Mouse (Mus musculus): ENCODE results near the gene Asb15. TPM values are rescaled to one million over a fixed set of nuclear protein-coding genes. Genes with fewer than 3 reads are reported as not detected.

Asb15 gene
- polyA plus RNA-seq (2014; fragmentation: Nextera tagmentation; extraction: Ambion mirVana), result 0.17 and 0.23 TPM in 2 replicates

- no peak for ATAC-seq (ENCODE audit: low FRiP score, low TSS enrichment)
- Histone ChIP-seq H3K27me3 (ENCODE audit: control insufficient read depth, insufficient read depth, low read length) (no peaks in the 10 kb centered on the region), H3K4me1 (ENCODE audit: control insufficient read depth, insufficient read depth, low read length) (peaks cover 12% of the 10 kb centered on the region), H3K36me3 (ENCODE audit: control insufficient read depth, insufficient read depth, low read length) (peaks cover 14% of the 10 kb centered on the region; the same call in 1 of the 2 replicates), H3K4me3 (ENCODE audit: low read length) (peak within 1 kb of the TSS; percentile 55), H3K4me2 (replicated peaks; ENCODE audit: low read depth, low read length) (peak within 1 kb of the TSS; percentile 40), H3K27ac (ENCODE audit: low read depth, low read length) (peak within 1 kb of the TSS; percentile 62), H3K9me3 (ENCODE audit: control insufficient read depth, low read length) (no peaks in the 10 kb centered on the region), H3K9ac (ENCODE audit: low read depth, low read length) (peak within 1 kb of the TSS; percentile 54)
- WGBS, result 43% methylated on average over 2 of the region's 2 CpGs
Measured at GRCm38 (mm10) chr6:24528064-24528243, at the start of gene Asb15. Gene Asb15, plus strand, starts transcription at chr6:24528144.

- no peak overlapping the region for H3K27ac ChIP-seq (ENCODE audit: low read depth, low read length)
- H3K27me3 ChIP-seq (ENCODE audit: control insufficient read depth, insufficient read depth, low read length), result no peaks in the 10 kb centered on the region
- no peak overlapping the region for H3K9ac ChIP-seq (ENCODE audit: low read depth, low read length)
- 78% methylated on average over 5 of the region's 5 CpGs for WGBS
- no peaks in the 10 kb centered on the region for H3K36me3 ChIP-seq (ENCODE audit: control insufficient read depth, insufficient read depth, low read length)
- H3K4me3 ChIP-seq (ENCODE audit: low read length), result no peak overlapping the region
- H3K4me2 ChIP-seq (replicated peaks; ENCODE audit: low read depth, low read length), result no peak overlapping the region
- ATAC-seq (ENCODE audit: low FRiP score, low TSS enrichment), result no peak
- no peaks in the 10 kb centered on the region for H3K4me1 ChIP-seq (ENCODE audit: control insufficient read depth, insufficient read depth, low read length)
- H3K9me3 ChIP-seq (ENCODE audit: control insufficient read depth, low read length), result no peaks in the 10 kb centered on the region
Measured at GRCm38 (mm10) chr6:24486530-24486929, 41.4 kb upstream of the Asb15 start.

DNA sequence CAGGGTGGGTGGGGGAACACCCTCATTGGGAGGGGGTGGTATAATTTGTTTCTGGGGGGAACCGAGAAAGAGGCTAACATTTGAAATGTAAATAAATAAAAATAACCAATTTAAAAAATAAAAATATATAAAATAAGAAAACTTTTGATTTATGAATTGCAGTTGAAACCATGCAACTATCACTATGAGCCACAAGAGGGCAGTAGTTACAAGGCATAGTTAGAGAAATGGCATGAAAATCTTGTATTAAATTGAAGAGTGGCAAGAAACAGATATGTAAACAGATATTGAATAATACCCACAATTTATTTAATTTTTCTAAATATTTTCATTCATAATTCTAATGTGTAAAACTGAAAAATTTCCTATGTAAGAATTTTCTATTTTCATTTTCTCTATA, 37.6 kb upstream of the Asb15 start:
- ATAC-seq (ENCODE audit: low FRiP score, low TSS enrichment), result no peak
- H3K36me3 ChIP-seq (ENCODE audit: control insufficient read depth, insufficient read depth, low read length), result no peaks in the 10 kb centered on the region
- H3K9ac ChIP-seq (ENCODE audit: low read depth, low read length), result no peak overlapping the region
- no peaks in the 10 kb centered on the region for H3K27me3 ChIP-seq (ENCODE audit: control insufficient read depth, insufficient read depth, low read length)
- no peak overlapping the region for H3K27ac ChIP-seq (ENCODE audit: low read depth, low read length)
- no peaks in the 10 kb centered on the region for H3K9me3 ChIP-seq (ENCODE audit: control insufficient read depth, low read length)
- no peak overlapping the region for H3K4me3 ChIP-seq (ENCODE audit: low read length)
- 13% methylated on average over 1 of the region's 1 CpGs for WGBS
- H3K4me2 ChIP-seq (replicated peaks; ENCODE audit: low read depth, low read length), result no peak overlapping the region
- H3K4me1 ChIP-seq (ENCODE audit: control insufficient read depth, insufficient read depth, low read length), result no peaks in the 10 kb centered on the region

DNA sequence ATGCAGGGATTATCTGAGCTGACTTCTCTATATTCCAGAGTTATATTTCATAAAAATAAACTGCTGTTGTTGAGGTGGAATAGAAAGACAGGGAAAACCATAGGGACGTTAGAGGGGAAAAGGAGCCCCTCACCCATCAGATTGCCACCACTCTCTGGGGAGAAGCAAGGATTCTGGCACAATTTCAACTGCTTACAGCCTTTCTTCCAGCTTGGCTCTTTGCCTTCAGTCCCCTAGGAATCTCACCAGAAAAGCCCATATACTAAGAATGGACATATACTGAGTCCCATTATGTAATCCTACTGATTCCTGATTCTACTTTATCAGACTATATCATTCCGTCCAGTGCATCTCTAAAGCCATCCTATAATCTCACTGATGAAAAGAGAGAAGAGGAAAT, 23.8 kb upstream of the Asb15 start:
- Histone ChIP-seq H3K9me3 (ENCODE audit: control insufficient read depth, low read length) (no peaks in the 10 kb centered on the region), H3K36me3 (ENCODE audit: control insufficient read depth, insufficient read depth, low read length) (no peaks in the 10 kb centered on the region), H3K4me1 (ENCODE audit: control insufficient read depth, insufficient read depth, low read length) (no peaks in the 10 kb centered on the region), H3K4me3 (ENCODE audit: low read length) (no peak overlapping the region), H3K9ac (ENCODE audit: low read depth, low read length) (no peak overlapping the region), H3K4me2 (replicated peaks; ENCODE audit: low read depth, low read length) (no peak overlapping the region), H3K27ac (ENCODE audit: low read depth, low read length) (no peak overlapping the region), H3K27me3 (ENCODE audit: control insufficient read depth, insufficient read depth, low read length) (no peaks in the 10 kb centered on the region)
- WGBS, result 78% methylated on average over 2 of the region's 2 CpGs
- ATAC-seq (ENCODE audit: low FRiP score, low TSS enrichment), result no peak

DNA sequence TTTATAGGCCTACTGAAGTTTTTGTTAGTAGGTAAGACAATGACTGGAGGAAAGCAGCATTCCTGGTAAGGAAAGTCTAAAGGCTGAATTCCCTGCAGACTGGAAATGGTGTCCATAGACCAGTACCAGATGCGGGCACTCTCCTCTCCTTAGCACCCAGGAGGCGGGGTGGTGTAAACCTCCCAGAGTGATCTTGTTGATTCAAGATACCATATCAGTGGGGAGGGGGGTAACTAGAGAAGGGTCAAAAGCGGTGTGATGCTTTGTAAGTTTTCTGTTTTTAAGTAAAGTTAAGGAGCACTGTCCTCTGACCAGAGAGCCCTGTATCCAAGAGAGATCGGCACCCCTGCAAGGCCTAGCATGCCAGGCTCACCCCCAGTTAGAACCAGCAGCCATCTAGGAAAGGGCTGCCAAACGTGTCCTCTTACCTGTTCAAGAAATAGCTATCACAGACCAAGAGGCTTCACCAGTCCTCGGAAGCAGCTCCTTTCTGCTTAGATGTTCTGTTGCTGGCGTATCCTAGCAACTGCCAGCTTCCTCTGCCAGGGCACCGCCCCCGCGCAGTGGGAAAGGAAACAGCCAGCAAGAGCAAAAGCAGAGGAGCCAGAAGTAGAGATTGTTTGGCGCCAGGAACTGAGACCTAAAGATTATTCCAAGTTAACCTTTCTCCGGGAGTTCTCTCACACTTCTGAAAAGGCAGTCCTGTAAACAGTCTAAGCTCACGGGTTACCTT, 13.2 kb upstream of the Asb15 start, which contains the start of gene Iqub:
Gene Iqub, minus strand, starts transcription at position 516 of the 733 bp plus-strand sequence.
- Histone ChIP-seq H3K9me3 (ENCODE audit: control insufficient read depth, low read length) (no peaks in the 10 kb centered on the region), H3K4me3 (ENCODE audit: low read length) (no peak within 1 kb of the TSS), H3K27ac (ENCODE audit: low read depth, low read length) (no peak within 1 kb of the TSS), H3K9ac (ENCODE audit: low read depth, low read length) (no peak within 1 kb of the TSS), H3K4me2 (replicated peaks; ENCODE audit: low read depth, low read length) (peak within 1 kb of the TSS; percentile 6; the same call in 1 of the 2 replicates), H3K4me1 (ENCODE audit: control insufficient read depth, insufficient read depth, low read length) (no peaks in the 10 kb centered on the region), H3K27me3 (ENCODE audit: control insufficient read depth, insufficient read depth, low read length) (no peaks in the 10 kb centered on the region), H3K36me3 (ENCODE audit: control insufficient read depth, insufficient read depth, low read length) (peaks cover 19% of the 10 kb centered on the region)
- peak; percentile 85 for ATAC-seq (ENCODE audit: low FRiP score, low TSS enrichment)
- 22% methylated on average over 13 of the region's 13 CpGs for WGBS

- ATAC-seq (ENCODE audit: low FRiP score, low TSS enrichment), result peak; percentile 61; the same call in 1 of the 2 replicates
- 44% methylated on average over 2 of the region's 2 CpGs for WGBS
Measured at GRCm38 (mm10) chr6:24516197-24516596, 11.7 kb upstream of the Asb15 start.

DNA sequence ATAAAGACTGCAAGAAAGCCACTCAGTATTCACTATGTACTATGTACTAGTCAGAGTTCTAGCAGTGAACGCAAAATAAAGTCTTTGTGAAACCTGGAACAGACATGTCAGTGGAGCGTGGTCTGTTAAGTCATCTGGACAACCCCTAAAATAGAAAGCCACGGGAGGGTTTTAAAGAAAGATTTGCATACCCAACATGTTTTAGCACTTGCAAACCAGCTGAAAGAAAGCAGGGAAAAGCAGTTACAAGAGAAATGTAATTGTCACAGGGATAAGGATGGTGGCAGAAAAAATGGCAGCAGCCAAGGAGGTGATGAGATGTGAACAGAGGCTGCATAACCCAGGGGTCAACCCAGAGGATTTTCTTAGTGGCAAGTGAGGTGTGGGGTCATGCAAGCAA, 2.2 kb upstream of the Asb15 start:
- Histone ChIP-seq H3K27me3 (ENCODE audit: control insufficient read depth, insufficient read depth, low read length) (no peaks in the 10 kb centered on the region), H3K27ac (ENCODE audit: low read depth, low read length) (no peak overlapping the region), H3K9ac (ENCODE audit: low read depth, low read length) (no peak overlapping the region), H3K4me2 (replicated peaks; ENCODE audit: low read depth, low read length) (no peak overlapping the region; the same call in 1 of the 2 replicates), H3K9me3 (ENCODE audit: control insufficient read depth, low read length) (no peaks in the 10 kb centered on the region), H3K36me3 (ENCODE audit: control insufficient read depth, insufficient read depth, low read length) (peaks cover 33% of the 10 kb centered on the region; the same call in 1 of the 2 replicates), H3K4me3 (ENCODE audit: low read length) (no peak overlapping the region), H3K4me1 (ENCODE audit: control insufficient read depth, insufficient read depth, low read length) (peaks cover 8% of the 10 kb centered on the region)
- 86% methylated on average over 3 of the region's 3 CpGs for WGBS
- no peak for ATAC-seq (ENCODE audit: low FRiP score, low TSS enrichment)

More at GRCm38 (mm10) chr6:24516197-24516596, 11.7 kb upstream of the Asb15 start:
- H3K9ac ChIP-seq (ENCODE audit: low read depth, low read length), result no peak overlapping the region
- no peaks in the 10 kb centered on the region for H3K27me3 ChIP-seq (ENCODE audit: control insufficient read depth, insufficient read depth, low read length)
- peaks cover 27% of the 10 kb centered on the region for H3K36me3 ChIP-seq (ENCODE audit: control insufficient read depth, insufficient read depth, low read length)
- no peak overlapping the region for H3K4me3 ChIP-seq (ENCODE audit: low read length)
- H3K9me3 ChIP-seq (ENCODE audit: control insufficient read depth, low read length), result no peaks in the 10 kb centered on the region
- no peak overlapping the region for H3K4me2 ChIP-seq (replicated peaks; ENCODE audit: low read depth, low read length)
- H3K4me1 ChIP-seq (ENCODE audit: control insufficient read depth, insufficient read depth, low read length), result no peaks in the 10 kb centered on the region
- no peak overlapping the region for H3K27ac ChIP-seq (ENCODE audit: low read depth, low read length)

GRCm38 (mm10) chr6:24527155-24528063, 535 bp upstream of the Asb15 start, which contains the start of gene Ndufa5:
Gene Ndufa5, minus strand, starts transcription at chr6:24528013.
- peak; percentile 98 for ATAC-seq (ENCODE audit: low FRiP score, low TSS enrichment)
- H3K27ac ChIP-seq (ENCODE audit: low read depth, low read length), result peak within 1 kb of the TSS; percentile 62

More at GRCm38 (mm10) chr6:24527155-24528063, 535 bp upstream of the Asb15 start, which contains the start of gene Ndufa5:
- Histone ChIP-seq H3K4me2 (replicated peaks; ENCODE audit: low read depth, low read length) (peak within 1 kb of the TSS; percentile 40), H3K27me3 (ENCODE audit: control insufficient read depth, insufficient read depth, low read length) (no peaks in the 10 kb centered on the region), H3K4me1 (ENCODE audit: control insufficient read depth, insufficient read depth, low read length) (peaks cover 12% of the 10 kb centered on the region), H3K9ac (ENCODE audit: low read depth, low read length) (peak within 1 kb of the TSS; percentile 54), H3K36me3 (ENCODE audit: control insufficient read depth, insufficient read depth, low read length) (peaks cover 16% of the 10 kb centered on the region; the same call in 1 of the 2 replicates), H3K9me3 (ENCODE audit: control insufficient read depth, low read length) (no peaks in the 10 kb centered on the region), H3K4me3 (ENCODE audit: low read length) (peak within 1 kb of the TSS; percentile 55)
- WGBS, result under 1% methylated on average over 53 of the region's 53 CpGs

Data from kidney, embryonic 14.5 days (tissue).